ENCODE assay signal across 22 mouse cellular contexts in genomic region chr5:77071626-77072025, GRCm38 (mm10). TPM values are rescaled to one million over a fixed set of nuclear protein-coding genes. Genes with fewer than 3 reads are reported as not detected.
DNase-seq lines count a peak whose midpoint lies in the region; ATAC-seq and TF ChIP-seq lines count a peak whose summit lies in the region.
"Had no signal": no experiment of that assay in that cellular context is flagged by ENCODE, and none has a peak within 500 bp of the region (broad histone marks: within the 10 kb centered on the region; RNA-seq: fewer than 3 reads in every experiment).

No protein-coding gene starts in this region.

- no peaks in the 10 kb centered on the region for H3K27me3 ChIP-seq in forebrain, postnatal 0 days (ENCODE audit: insufficient read depth, low read length)
- no peaks in the 10 kb centered on the region for H3K27me3 ChIP-seq in forebrain, embryonic 11.5 days (ENCODE audit: control insufficient read depth, insufficient read depth, low read length)

- no peak overlapping the region for H3K27ac ChIP-seq in forebrain, postnatal 0 days (ENCODE audit: low read depth, low read length)
- H3K27ac ChIP-seq in forebrain, embryonic 11.5 days (ENCODE audit: low read depth, low read length), result no peak overlapping the region
- no peak overlapping the region for H3K27ac ChIP-seq in left cerebral cortex, adult 2 months
- H3K27ac ChIP-seq: forebrain, embryonic 12.5 days; heart, embryonic 10.5 days; macrophage had no signal

- no peak overlapping the region for H3K4me2 ChIP-seq in forebrain, postnatal 0 days (ENCODE audit: low read depth)
- H3K4me2 ChIP-seq in forebrain, embryonic 11.5 days (ENCODE audit: low read depth, low read length, severe bottlenecking), result no peak overlapping the region
- H3K4me2 ChIP-seq: forebrain, embryonic 12.5 days had no signal

- DNase-seq in forebrain, postnatal 0 days, result no peak
- DNase-seq in forebrain, embryonic 11.5 days (ENCODE audit: low spot score), result no peak
- no peak for DNase-seq in left cerebral cortex, adult 2 months (ENCODE audit: extremely low spot score in 1 of 2, low spot score in 2 of 2)
- no peak for DNase-seq in left cerebral cortex, adult 8-10 months (ENCODE audit: low spot score in 2 of 2)
- DNase-seq in 3T3-L1 (ENCODE audit: low read depth, low spot score), result peak; percentile 63
- DNase-seq in MN1 (ENCODE audit: low spot score), result peak; percentile 18
- DNase-seq in urinary bladder, postnatal 25 days (ENCODE audit: low spot score), result no peak
- no peak for DNase-seq in cerebellum, postnatal 4 days (ENCODE audit: low spot score in 2 of 2)
- DNase-seq: adrenal gland, adult 8-10 months; cerebellum, adult 9-11 months; heart, postnatal 4 days; kidney, postnatal 4 days; right cerebral cortex, adult 18-20 months; spleen, adult 18-20 months had no signal

- no peak overlapping the region for H3K9ac ChIP-seq in forebrain, postnatal 0 days
- no peak overlapping the region for H3K9ac ChIP-seq in forebrain, embryonic 11.5 days (ENCODE audit: low read length)
- H3K9ac ChIP-seq: forebrain, embryonic 12.5 days had no signal

- intact Hi-C loops in left cerebral cortex, adult 2 months (cut with DNase I), result loop anchor here (5.0 kb wide), 2 partner anchors 101 to 146 kb away; no protein-coding TSS in a partner anchor

- no peaks in the 10 kb centered on the region for H3K4me1 ChIP-seq in forebrain, postnatal 0 days (ENCODE audit: insufficient read depth)
- H3K4me1 ChIP-seq in forebrain, embryonic 11.5 days (replicated peaks; ENCODE audit: control insufficient read depth, insufficient read depth, low read length), result no peaks in the 10 kb centered on the region
- H3K4me1 ChIP-seq: forebrain, embryonic 12.5 days; heart, embryonic 10.5 days had no signal

- WGBS in forebrain, postnatal 0 days, result 86% methylated on average over 3 of the region's 3 CpGs
- 82% methylated on average over 3 of the region's 3 CpGs for WGBS in forebrain, embryonic 11.5 days

- H3K36me3 ChIP-seq in forebrain, postnatal 0 days (ENCODE audit: insufficient read depth), result no peaks in the 10 kb centered on the region
- H3K36me3 ChIP-seq in forebrain, embryonic 11.5 days (ENCODE audit: control insufficient read depth, insufficient read depth, low read length), result no peaks in the 10 kb centered on the region
- H3K36me3 ChIP-seq: forebrain, embryonic 12.5 days; heart, embryonic 10.5 days had no signal

- no peaks in the 10 kb centered on the region for H3K9me3 ChIP-seq in forebrain, postnatal 0 days (ENCODE audit: low read length)
- H3K9me3 ChIP-seq in forebrain, embryonic 11.5 days (ENCODE audit: control insufficient read depth, low read length), result no peaks in the 10 kb centered on the region
- H3K9me3 ChIP-seq: forebrain, embryonic 12.5 days; heart, embryonic 10.5 days had no signal

- TF ChIP-seq CTCF in forebrain, postnatal 0 days (IDR thresholded peaks at IDR 0.05; ENCODE audit: low read depth), result peak; percentile 47
- peak; percentile 53 for TF ChIP-seq CTCF in left cerebral cortex, adult 2 months (IDR thresholded peaks at IDR 0.05)

- ATAC-seq in forebrain, postnatal 0 days, result no peak
- no peak for ATAC-seq in forebrain, embryonic 11.5 days (replicated peaks; ENCODE audit: low FRiP score)
- ATAC-seq: inflammation-experienced regulatory T-cells, adult 6 months had no signal

- H3K4me3 ChIP-seq in forebrain, postnatal 0 days (ENCODE audit: low read depth, low read length), result no peak overlapping the region
- H3K4me3 ChIP-seq in forebrain, embryonic 11.5 days (ENCODE audit: low read depth, low read length), result no peak overlapping the region
- no peak overlapping the region for H3K4me3 ChIP-seq in left cerebral cortex, adult 2 months
- H3K4me3 ChIP-seq: forebrain, embryonic 12.5 days; heart, embryonic 10.5 days had no signal

RNA-seq across cellular contexts. Expression of gene Hopx, which starts 43.3 kb away (rescaled TPM):
- 26.1 and 28.1 TPM in 2 replicates for total RNA-seq in forebrain, postnatal 0 days (2014; rRNA removed)
- polyA plus RNA-seq in forebrain, postnatal 0 days (2015; fragmentation: Nextera tagmentation; extraction: Ambion mirVana), result 2.7 and 2.8 TPM in 2 replicates
- polyA plus RNA-seq in forebrain, embryonic 11.5 days (2014; fragmentation: Nextera tagmentation; extraction: Ambion mirVana), result 0.63 and 0.87 TPM in 2 replicates
- total RNA-seq in left cerebral cortex, adult 2 months (2021), result 10 to 100 TPM; 26.2 to 26.5 TPM
- 10 to 100 TPM; 25.4 to 28.4 (median 26.1) TPM for total RNA-seq in left cerebral cortex, adult 8-10 months (2022)

RNA-seq across cellular contexts. Expression of gene Thegl, which starts 55.8 kb away (rescaled TPM):
- total RNA-seq in forebrain, postnatal 0 days (2014; rRNA removed), result 0.77 and 0.86 TPM in 2 replicates
- polyA plus RNA-seq in forebrain, postnatal 0 days (2015; fragmentation: Nextera tagmentation; extraction: Ambion mirVana), result 1.5 and 1.6 TPM in 2 replicates
- 0.23 and 0.37 TPM in 2 replicates for polyA plus RNA-seq in forebrain, embryonic 11.5 days (2014; fragmentation: Nextera tagmentation; extraction: Ambion mirVana)
- total RNA-seq in left cerebral cortex, adult 2 months (2021), result under 1 TPM; 0.47 to 0.57 TPM
- total RNA-seq in left cerebral cortex, adult 8-10 months (2022), result under 1 TPM in 3 of 4 experiments, not detected in 1; 0.21 to 0.91 (median 0.68) TPM
- total RNA-seq: gastrocnemius, adult 8-10 months; heart, postnatal 4 days; liver, adult 2 months; monocyte, adult 5-6 weeks had no signal
- polyA plus RNA-seq: inflammation-experienced regulatory T-cells, adult 6 months; liver, adult 2 months; macrophage; urinary bladder, adult 2 months had no signal

Comparison
In these comparisons a context has a peak if more than half of its experiments do, and no peak if none do; other contexts are left out.
1. DNase-seq: peak in 3T3-L1 (single experiment) and MN1 (single experiment); none in forebrain, postnatal 0 days (single experiment), forebrain, embryonic 11.5 days (single experiment), left cerebral cortex, adult 2 months (0 of 2), left cerebral cortex, adult 8-10 months (0 of 2), urinary bladder, postnatal 25 days (single experiment) and cerebellum, postnatal 4 days (0 of 2).